Mouse (Mus musculus) lung, embryonic 14.5 days (tissue): ENCODE data around the gene Cox20. TPM values are rescaled to one million over a fixed set of nuclear protein-coding genes. Genes with fewer than 3 reads are reported as not detected.

Experiments
- ATAC-seq: fragments of 200-750 bp; cut with Nextera tagmentation; 2 replicates; pipeline ENCODE4 v1.8.0; 2017; ENCODE audit warnings: mild to moderate bottlenecking, moderate TSS enrichment, moderate library complexity; ENCODE audit not compliant: insufficient read depth
- DNase-seq: peaks from one replicate; pipeline ENCODE4 v3.0.0-alpha.2; 2015
- H3K27ac ChIP-seq: fragments of 300-500 bp; sonication (generic); 2 replicates; pipeline ENCODE4 v1.5.1; 2014; ENCODE audit warnings: low read depth, mild to moderate bottlenecking, moderate library complexity
- H3K27me3 ChIP-seq: fragments of 300-500 bp; sonication (generic); 2 replicates; pipeline ENCODE4 v1.6.1; 2014; ENCODE audit warnings: low read length, control low read depth; ENCODE audit not compliant: insufficient read depth
- H3K36me3 ChIP-seq: fragments of 300-500 bp; sonication (generic); 2 replicates; pipeline ENCODE4 v1.6.1; 2014; ENCODE audit warnings: control low read depth; ENCODE audit not compliant: insufficient read depth
- H3K4me1 ChIP-seq: fragments of 300-500 bp; sonication (generic); 2 replicates; pipeline ENCODE4 v1.6.1; 2014; ENCODE audit warnings: antibody characterized with exemption, control low read depth; ENCODE audit not compliant: insufficient read depth
- H3K4me2 ChIP-seq: fragments of 300-500 bp; sonication (generic); 2 replicates; pipeline ENCODE4 v1.6.1; 2014; ENCODE audit warnings: mild to moderate bottlenecking
- H3K4me3 ChIP-seq: fragments of 300-500 bp; sonication (generic); 2 replicates; pipeline ENCODE4 v1.5.1; 2014; ENCODE audit warnings: low read depth, low read length
- H3K9ac ChIP-seq: fragments of 300-500 bp; sonication (generic); 2 replicates; pipeline ENCODE4 v1.6.1; 2014
- H3K9me3 ChIP-seq: fragments of 300-500 bp; sonication (generic); 2 replicates; pipeline ENCODE4 v1.6.1; 2016; ENCODE audit warnings: low read depth, low read length, control low read depth
- CTCF ChIP-seq: IDR thresholded peaks from 2 replicates; pipeline ENCODE4 v1.5.1; 2016; ENCODE audit warnings: antibody characterized with exemption, low read depth
- WGBS: fragments of 180-500 bp; shearing (Covaris S2); extraction: QIAGEN DNeasy Blood & Tissue Kit; methylation state at CpG from one replicate; pipeline ENCODE4 v1.1.7; 2014; 5-methylcytosine and 5-hydroxymethylcytosine counted together
- polyA plus RNA-seq: library from polyadenylated mRNA; unstranded; fragments of >200 nt; fragmentation: Nextera tagmentation; extraction: Ambion mirVana; gene quantifications from 2 replicates; pipeline ENCODE4 v1.2.1, GENCODE M21; 2014

Gene Cox20
- polyA plus RNA-seq, 1 experiment from 2014 or later = 124 TPM

DNA sequence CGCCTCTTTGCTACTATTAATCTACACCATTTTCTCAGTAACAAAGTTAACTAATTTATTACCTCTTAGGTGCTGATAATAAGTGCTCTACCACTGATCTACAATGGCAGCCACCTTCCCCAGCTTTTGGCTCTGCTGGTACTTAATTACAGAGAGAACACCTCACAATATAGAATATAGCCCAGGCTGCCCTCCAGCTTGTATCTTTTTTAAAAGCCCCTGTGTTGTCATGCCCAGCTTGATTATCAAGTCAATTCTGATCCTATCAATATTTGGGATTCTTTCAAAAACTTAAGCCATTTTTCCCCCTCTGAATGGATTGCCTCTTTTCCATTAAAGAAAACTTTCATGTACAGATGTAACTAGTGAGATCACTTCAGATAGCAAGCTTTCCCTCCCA lies 8.0 kb downstream of the Cox20 start:
- no peak for TF ChIP-seq CTCF
- Histone ChIP-seq H3K9me3 (no peaks in the 10 kb centered on the region), H3K27me3 (no peaks in the 10 kb centered on the region), H3K36me3 (peaks cover 90% of the 10 kb centered on the region), H3K9ac (no peak overlapping the region), H3K4me3 (no peak overlapping the region), H3K27ac (no peak overlapping the region), H3K4me1 (no peaks in the 10 kb centered on the region), H3K4me2 (no peak overlapping the region)
- DNase-seq (no peak), ATAC-seq (no peak)
- WGBS = 87% methylated on average over 1 of the region's 1 CpGs

DNA sequence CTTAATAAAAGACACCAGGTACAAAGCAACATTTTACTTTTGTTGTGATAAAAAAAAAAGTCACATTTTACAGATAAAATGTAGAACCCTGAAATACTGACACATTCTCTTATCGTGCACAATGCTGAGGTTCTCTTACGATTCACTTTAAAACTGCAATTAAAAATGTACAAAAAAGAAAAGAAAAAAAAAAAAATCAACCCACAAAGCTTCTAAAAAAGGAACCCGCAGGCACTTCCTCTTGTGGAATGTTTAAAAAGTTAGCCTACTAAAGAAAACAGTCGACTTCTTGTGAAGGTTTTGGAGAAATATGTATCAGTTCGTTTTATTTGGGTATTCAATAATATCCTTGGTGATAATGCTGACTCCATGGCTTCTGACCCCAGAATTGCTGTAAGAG lies 10.1 kb downstream of the Cox20 start:
- no peak for TF ChIP-seq CTCF
- DNase-seq = no peak
- H3K4me2 ChIP-seq = no peak overlapping the region
- H3K27ac ChIP-seq = no peak overlapping the region
- H3K9me3 ChIP-seq = no peaks in the 10 kb centered on the region
- H3K36me3 ChIP-seq = peaks cover 92% of the 10 kb centered on the region
- 68% methylated on average over 5 of the region's 5 CpGs for WGBS
- no peak overlapping the region for H3K4me3 ChIP-seq
- peaks cover 5% of the 10 kb centered on the region for H3K4me1 ChIP-seq
- no peaks in the 10 kb centered on the region for H3K27me3 ChIP-seq
- no peak for ATAC-seq
- H3K9ac ChIP-seq = no peak overlapping the region

DNA sequence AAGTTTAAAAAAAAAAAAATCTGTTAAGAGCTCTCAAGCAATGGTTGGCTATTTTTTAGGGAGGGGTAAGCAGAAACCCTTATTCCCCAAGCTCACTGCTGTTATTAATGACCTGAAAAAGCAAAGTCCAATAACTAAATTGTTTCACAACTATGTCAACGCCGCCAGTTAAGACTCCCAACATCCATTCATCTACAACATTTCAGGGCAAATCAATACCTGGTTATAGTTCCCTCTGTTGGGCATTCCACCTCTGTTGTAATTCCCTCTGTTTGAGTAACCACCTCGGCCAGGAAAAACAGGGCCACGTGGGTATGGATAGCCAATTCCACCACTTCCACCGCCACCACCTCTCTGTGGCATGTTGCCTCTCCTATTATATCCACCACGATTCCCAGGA lies 11.0 kb downstream of the Cox20 start:
- no peaks in the 10 kb centered on the region for H3K27me3 ChIP-seq
- H3K27ac ChIP-seq = no peak overlapping the region
- TF ChIP-seq CTCF = no peak
- H3K9ac ChIP-seq = no peak overlapping the region
- no peak for DNase-seq
- H3K9me3 ChIP-seq = no peaks in the 10 kb centered on the region
- no peak overlapping the region for H3K4me3 ChIP-seq
- H3K4me1 ChIP-seq = peaks cover 7% of the 10 kb centered on the region
- H3K4me2 ChIP-seq = no peak overlapping the region
- WGBS = 76% methylated on average over 6 of the region's 6 CpGs
- peaks cover 93% of the 10 kb centered on the region for H3K36me3 ChIP-seq
- ATAC-seq = no peak

DNA sequence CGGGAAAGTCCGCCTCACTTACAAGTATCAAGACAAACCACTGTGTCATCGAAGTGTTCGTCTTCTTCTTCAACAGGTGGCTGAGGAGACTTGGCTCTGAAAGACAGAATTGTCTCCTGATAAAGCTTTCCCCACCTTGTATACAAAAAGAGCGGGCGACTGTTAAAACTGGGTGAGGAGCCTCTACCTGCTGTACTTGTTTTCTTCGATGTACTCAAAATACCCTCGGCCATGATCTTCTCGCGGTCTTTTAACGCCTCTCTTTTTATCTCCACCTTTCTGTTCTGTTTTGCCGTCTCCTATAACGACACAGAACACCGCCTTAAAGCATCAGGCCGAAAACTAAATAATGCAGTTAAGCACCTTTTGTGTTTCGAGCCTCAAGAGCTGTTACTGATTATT lies 16.9 kb downstream of the Cox20 start:
- TF ChIP-seq CTCF = no peak
- Histone ChIP-seq H3K4me1 (peaks cover 7% of the 10 kb centered on the region), H3K36me3 (peaks cover 50% of the 10 kb centered on the region), H3K9ac (peak overlapping the region; percentile 100), H3K9me3 (no peaks in the 10 kb centered on the region), H3K4me3 (peak overlapping the region; percentile 100), H3K27ac (peak overlapping the region; percentile 100), H3K4me2 (peak overlapping the region; percentile 96), H3K27me3 (no peaks in the 10 kb centered on the region)
- 0% methylated on average over 16 of the region's 16 CpGs for WGBS
- DNase-seq (peak; percentile 59), ATAC-seq (no peak)

DNA sequence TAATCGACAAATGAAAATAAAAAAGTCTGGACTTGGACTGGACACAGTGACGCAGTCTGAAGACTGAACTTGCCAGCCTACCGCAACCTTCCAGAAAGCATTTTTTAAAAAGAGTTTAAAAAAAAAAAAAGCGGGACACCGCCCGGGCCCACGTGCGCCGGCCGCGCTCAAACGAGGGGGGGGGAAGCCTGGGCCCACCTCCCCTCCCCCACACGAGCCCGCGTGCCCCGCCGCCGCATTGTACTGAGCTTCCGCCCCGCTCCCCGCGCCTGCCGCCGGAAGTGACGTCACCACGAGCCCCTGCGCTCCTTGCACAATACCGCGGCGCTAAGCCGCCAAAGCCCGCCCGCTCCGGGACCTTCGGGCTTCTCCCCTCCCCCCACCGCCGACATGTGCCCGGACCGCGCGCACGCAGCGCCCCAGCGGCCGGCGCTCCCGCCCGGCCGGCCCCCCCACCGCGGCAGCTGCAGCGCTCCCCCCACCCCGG lies 17.4 kb downstream of the Cox20 start:
- under 1% methylated on average over 44 of the region's 53 CpGs for WGBS

DNA sequence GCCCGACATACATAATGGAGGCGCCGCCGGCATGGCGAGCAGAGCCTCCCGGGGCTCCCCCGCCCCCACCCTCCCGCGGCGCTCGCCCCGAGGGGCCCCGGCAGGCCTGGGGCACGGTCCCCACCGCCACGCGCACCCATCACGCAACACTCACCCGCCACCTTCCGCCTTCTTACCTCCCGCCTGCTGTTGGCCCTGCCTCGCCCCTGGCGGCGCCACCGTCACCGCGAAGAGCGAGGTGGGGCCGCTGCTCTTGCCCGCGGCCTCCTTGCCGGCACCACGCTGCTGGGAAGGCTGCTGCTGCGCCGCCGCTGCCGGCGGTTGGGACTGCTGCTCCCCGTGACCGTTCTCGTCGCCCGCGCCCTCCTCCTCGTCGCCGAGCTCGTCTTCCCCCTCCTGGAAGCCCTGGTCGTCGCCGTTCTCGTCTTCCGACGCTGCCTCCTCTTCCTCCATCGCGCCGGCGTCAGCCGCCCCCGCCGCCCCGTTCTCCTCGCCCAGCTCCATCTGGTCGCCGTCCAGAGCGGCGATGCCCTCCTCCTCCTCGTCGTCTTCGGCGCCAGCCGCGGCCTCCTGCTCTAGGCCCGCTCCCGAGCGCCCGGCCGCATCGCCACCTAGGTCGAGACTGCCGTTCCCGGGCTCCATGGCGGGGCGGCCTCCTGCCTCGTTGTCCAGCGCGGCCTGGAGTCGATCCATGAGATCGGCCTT lies 18.0 kb downstream of the Cox20 start:
- Histone ChIP-seq H3K9me3 (no peaks in the 10 kb centered on the region), H3K27ac (peak overlapping the region; percentile 100), H3K36me3 (peaks cover 39% of the 10 kb centered on the region), H3K4me3 (peak overlapping the region; percentile 100), H3K27me3 (no peaks in the 10 kb centered on the region), H3K4me1 (peaks cover 7% of the 10 kb centered on the region), H3K9ac (peak overlapping the region; percentile 100), H3K4me2 (peak overlapping the region; percentile 16; the same call in 1 of the 2 replicates)
- ATAC-seq (peak; percentile 58), DNase-seq (no peak)
- TF ChIP-seq CTCF = no peak
- WGBS = under 1% methylated on average over 82 of the region's 89 CpGs

More for the DNA sequence above, 17.4 kb downstream of the Cox20 start:
- H3K36me3 ChIP-seq = peaks cover 45% of the 10 kb centered on the region
- H3K27ac ChIP-seq = peak overlapping the region; percentile 100
- H3K9me3 ChIP-seq = no peaks in the 10 kb centered on the region
- ATAC-seq (peak; percentile 92), DNase-seq (peak; percentile 97)
- peak overlapping the region; percentile 96 for H3K4me2 ChIP-seq
- H3K27me3 ChIP-seq = no peaks in the 10 kb centered on the region
- H3K4me3 ChIP-seq = peak overlapping the region; percentile 100
- no peak for TF ChIP-seq CTCF
- H3K9ac ChIP-seq = peak overlapping the region; percentile 100
- peaks cover 7% of the 10 kb centered on the region for H3K4me1 ChIP-seq

DNA sequence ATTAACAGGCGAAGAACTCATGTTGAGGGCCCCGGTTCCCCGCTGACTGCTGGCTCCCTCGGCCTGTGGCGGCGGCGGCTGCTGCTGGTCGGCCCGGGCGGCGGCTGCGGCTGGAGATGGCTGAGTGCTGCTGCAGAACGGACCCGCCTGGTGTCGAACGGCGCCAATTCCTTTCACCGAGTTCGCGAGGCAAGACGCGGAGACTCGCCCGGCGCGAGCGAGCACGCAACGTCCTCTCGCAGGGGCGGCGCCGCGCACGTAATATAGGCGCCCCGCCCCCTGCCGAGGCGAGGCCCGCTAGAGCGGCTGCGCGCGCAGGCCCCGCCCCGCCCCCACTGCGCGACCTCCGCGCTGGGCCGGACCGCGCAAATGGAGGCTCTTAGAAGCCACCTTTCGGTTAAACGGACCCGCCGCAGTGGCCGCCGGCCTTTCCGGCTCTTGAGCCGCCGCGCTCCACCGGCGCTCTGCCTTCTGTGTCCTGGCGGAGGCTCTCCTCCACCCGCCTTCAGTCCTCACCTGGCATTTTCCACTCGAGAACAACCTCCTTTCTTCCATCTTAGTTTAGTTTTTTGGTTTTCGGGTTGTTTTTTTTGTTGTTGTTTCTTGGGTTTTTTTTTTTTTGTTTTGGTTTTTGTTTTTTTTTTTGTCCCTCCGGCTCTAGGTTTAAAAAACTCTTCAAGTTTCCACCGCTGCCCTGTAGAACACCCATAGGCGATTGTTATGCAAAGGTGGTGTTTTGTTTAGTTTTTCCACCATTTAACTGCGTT lies 18.8 kb downstream of the Cox20 start, which contains the start of gene Hnrnpu:
Gene Hnrnpu (minus strand): TSS at position 247 of the 767 bp plus-strand sequence.
- peaks cover 31% of the 10 kb centered on the region for H3K36me3 ChIP-seq
- H3K27me3 ChIP-seq = no peaks in the 10 kb centered on the region
- ATAC-seq = peak; percentile 89
- peak within 1 kb of the TSS; percentile 100 for H3K9ac ChIP-seq
- peak within 1 kb of the TSS; percentile 100 for H3K27ac ChIP-seq
- peak within 1 kb of the TSS; percentile 75 for H3K4me2 ChIP-seq
- TF ChIP-seq CTCF = no peak
- H3K4me3 ChIP-seq = peak within 1 kb of the TSS; percentile 100
- peaks cover 7% of the 10 kb centered on the region for H3K4me1 ChIP-seq
- under 1% methylated on average over 73 of the region's 73 CpGs for WGBS
- H3K9me3 ChIP-seq = no peaks in the 10 kb centered on the region
- peak; percentile 99 for DNase-seq
